Mouse (Mus musculus) heart, embryonic 15.5 days (tissue): ENCODE measurements around the gene Ets1. TPM values are rescaled to one million over a fixed set of nuclear protein-coding genes. Genes with fewer than 3 reads are reported as not detected.

Experiments
- ATAC-seq: fragments of 200-750 bp; cut with Nextera tagmentation; replicated peaks from 2 replicates; pipeline ENCODE4 v1.8.0; 2017; ENCODE audit warnings: low read depth, moderate TSS enrichment; ENCODE audit not compliant: insufficient number of reproducible peaks, insufficient read depth, low FRiP score
- H3K27ac ChIP-seq: fragments of 300-500 bp; sonication (generic); 2 replicates; pipeline ENCODE4 v1.5.1; 2015; ENCODE audit warnings: mild to moderate bottlenecking, inconsistent platforms
- H3K27me3 ChIP-seq: fragments of 300-500 bp; sonication (generic); 2 replicates; pipeline ENCODE4 v1.6.1; 2015; ENCODE audit warnings: inconsistent platforms
- H3K36me3 ChIP-seq: fragments of 300-500 bp; sonication (generic); 2 replicates; pipeline ENCODE4 v1.6.1; 2015; ENCODE audit warnings: mild to moderate bottlenecking, inconsistent platforms
- H3K4me1 ChIP-seq: fragments of 300-500 bp; sonication (generic); replicated peaks from 2 replicates; pipeline ENCODE4 v1.6.1; 2015; ENCODE audit warnings: inconsistent platforms
- H3K4me2 ChIP-seq: fragments of 300-500 bp; sonication (generic); 2 replicates; pipeline ENCODE4 v1.6.1; 2015; ENCODE audit warnings: inconsistent platforms, mild to moderate bottlenecking, moderate library complexity
- H3K4me3 ChIP-seq: fragments of 300-500 bp; sonication (generic); 2 replicates; pipeline ENCODE4 v1.5.1; 2015; ENCODE audit warnings: mild to moderate bottlenecking, inconsistent platforms
- H3K9ac ChIP-seq: fragments of 300-500 bp; sonication (generic); 2 replicates; pipeline ENCODE4 v1.6.1; 2015; ENCODE audit warnings: mild to moderate bottlenecking, inconsistent platforms
- H3K9me3 ChIP-seq: fragments of 300-500 bp; sonication (generic); replicated peaks from 2 replicates; pipeline ENCODE4 v1.6.1; 2016; ENCODE audit warnings: inconsistent platforms
- WGBS: fragments of 180-500 bp; shearing (Covaris S2); methylation state at CpG from one replicate; pipeline ENCODE4 v1.1.7; 2015; ENCODE audit warnings: mixed read lengths; 5-methylcytosine and 5-hydroxymethylcytosine counted together
- polyA plus RNA-seq: library from polyadenylated mRNA; unstranded; fragments of >200 nt; fragmentation: Nextera tagmentation; extraction: Ambion mirVana; gene quantifications from 2 replicates; pipeline ENCODE4 v1.2.1, GENCODE M21; 2015

Gene Ets1
- polyA plus RNA-seq, 1 experiment from 2014 or later = 46.3 TPM

DNA sequence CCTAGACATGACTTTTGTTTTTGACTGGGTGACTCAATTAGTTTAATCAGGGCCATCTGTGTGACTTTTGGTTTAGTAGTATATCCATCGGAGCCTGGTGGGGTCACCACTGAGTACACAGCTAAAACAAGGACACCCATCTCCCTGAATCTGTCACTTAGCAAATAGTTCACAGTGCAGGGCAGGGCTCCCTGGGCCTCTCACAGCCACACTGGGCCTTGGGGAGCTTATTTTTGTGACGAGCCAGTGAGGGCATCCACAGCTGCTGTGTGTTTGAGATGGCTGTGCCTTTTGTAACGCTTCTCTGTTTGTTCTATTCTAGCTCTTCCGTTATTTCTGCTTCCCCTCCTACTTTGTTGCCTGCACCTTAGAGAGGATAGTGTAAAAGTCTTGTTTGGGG lies 90.6 kb downstream of the Ets1 start:
- no peak overlapping the region for H3K9ac ChIP-seq
- H3K27me3 ChIP-seq = no peaks in the 10 kb centered on the region
- no peak overlapping the region for H3K4me3 ChIP-seq
- WGBS = 80% methylated on average over 4 of the region's 4 CpGs
- H3K27ac ChIP-seq = no peak overlapping the region
- H3K36me3 ChIP-seq = 0 out of 2 replicates have a peak, but pooled peaks cover 3% of the 10 kb centered on the region
- H3K4me2 ChIP-seq = no peak overlapping the region
- ATAC-seq = no peak
- H3K9me3 ChIP-seq = no peaks in the 10 kb centered on the region
- peaks cover under 1% of the 10 kb centered on the region; the same call in 1 of the 2 replicates for H3K4me1 ChIP-seq

DNA sequence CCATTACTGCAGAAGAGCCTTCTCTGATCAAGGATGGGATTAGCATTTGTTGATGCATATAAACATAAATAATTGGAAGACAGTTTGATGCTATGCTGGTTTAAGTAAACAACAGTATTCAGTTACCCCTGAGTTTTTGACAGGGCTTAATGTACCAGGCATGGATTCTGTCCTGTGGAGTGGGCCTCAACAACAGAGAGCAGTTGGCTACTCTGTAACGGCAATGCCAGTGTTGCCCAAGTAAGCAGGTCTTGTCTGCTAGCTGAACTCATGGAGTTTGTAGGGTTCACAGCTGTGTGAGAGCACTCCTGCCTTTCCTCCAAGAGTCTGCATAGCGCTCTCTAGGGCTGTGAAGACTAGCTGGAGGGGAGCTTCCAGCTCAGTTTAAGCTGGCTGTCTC lies 91.0 kb downstream of the Ets1 start:
- H3K4me1 ChIP-seq = no peaks in the 10 kb centered on the region; the same call in 1 of the 2 replicates
- H3K4me2 ChIP-seq = no peak overlapping the region
- H3K4me3 ChIP-seq = no peak overlapping the region
- H3K36me3 ChIP-seq = 0 out of 2 replicates have a peak, but pooled peaks cover 3% of the 10 kb centered on the region
- H3K27me3 ChIP-seq = no peaks in the 10 kb centered on the region
- 93% methylated on average over 2 of the region's 2 CpGs for WGBS
- H3K9me3 ChIP-seq = no peaks in the 10 kb centered on the region
- no peak overlapping the region for H3K9ac ChIP-seq
- H3K27ac ChIP-seq = no peak overlapping the region
- ATAC-seq = no peak

DNA sequence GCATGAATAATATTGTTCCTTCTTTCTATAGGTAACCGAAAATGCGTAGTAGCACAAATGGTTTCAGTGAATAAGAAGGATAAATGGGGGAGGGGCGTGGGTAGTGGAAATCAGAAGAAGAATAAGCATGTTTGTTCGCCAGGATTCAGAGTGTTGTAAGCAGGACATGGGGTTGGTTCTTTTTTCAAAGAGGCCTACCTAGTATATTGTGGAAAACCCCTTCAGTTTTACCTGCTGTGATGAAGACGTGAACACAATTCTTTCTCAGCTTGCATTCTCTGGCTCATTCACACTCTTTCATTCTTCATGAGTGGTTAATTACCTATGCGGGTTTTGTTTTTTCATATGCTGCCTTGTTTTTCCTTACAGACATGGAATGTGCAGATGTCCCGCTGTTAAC lies 92.3 kb downstream of the Ets1 start:
- Histone ChIP-seq H3K9me3 (no peaks in the 10 kb centered on the region), H3K9ac (no peak overlapping the region), H3K27ac (no peak overlapping the region), H3K4me1 (no peaks in the 10 kb centered on the region; the same call in 1 of the 2 replicates), H3K36me3 (peaks cover 13% of the 10 kb centered on the region), H3K4me3 (no peak overlapping the region), H3K27me3 (no peaks in the 10 kb centered on the region), H3K4me2 (no peak overlapping the region)
- WGBS = 82% methylated on average over 7 of the region's 7 CpGs
- ATAC-seq = no peak

DNA sequence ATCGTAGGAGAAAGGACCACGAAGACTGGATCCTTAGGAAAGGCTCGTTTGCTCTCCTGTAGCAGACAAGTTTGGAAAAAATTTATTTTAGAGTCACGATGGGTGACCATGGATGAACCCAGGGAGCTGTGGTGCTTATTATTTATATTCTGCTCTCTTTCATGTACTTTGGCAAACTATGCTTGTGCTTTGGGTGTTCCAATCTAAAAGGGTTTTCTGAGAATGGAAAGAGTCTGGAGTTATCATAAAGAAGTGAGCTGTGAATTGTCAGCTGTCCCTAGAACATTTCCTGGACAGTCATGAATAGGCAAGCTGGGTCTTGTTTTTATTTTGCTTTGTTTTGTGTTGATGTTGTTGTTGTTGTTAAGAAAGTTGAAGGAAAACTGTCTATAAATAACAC lies 92.8 kb downstream of the Ets1 start:
- Histone ChIP-seq H3K4me1 (no peaks in the 10 kb centered on the region; the same call in 1 of the 2 replicates), H3K27ac (no peak overlapping the region), H3K4me3 (no peak overlapping the region), H3K9ac (no peak overlapping the region), H3K27me3 (no peaks in the 10 kb centered on the region), H3K36me3 (peaks cover 18% of the 10 kb centered on the region), H3K9me3 (no peaks in the 10 kb centered on the region), H3K4me2 (no peak overlapping the region)
- 74% methylated on average over 4 of the region's 4 CpGs for WGBS
- ATAC-seq = no peak

DNA sequence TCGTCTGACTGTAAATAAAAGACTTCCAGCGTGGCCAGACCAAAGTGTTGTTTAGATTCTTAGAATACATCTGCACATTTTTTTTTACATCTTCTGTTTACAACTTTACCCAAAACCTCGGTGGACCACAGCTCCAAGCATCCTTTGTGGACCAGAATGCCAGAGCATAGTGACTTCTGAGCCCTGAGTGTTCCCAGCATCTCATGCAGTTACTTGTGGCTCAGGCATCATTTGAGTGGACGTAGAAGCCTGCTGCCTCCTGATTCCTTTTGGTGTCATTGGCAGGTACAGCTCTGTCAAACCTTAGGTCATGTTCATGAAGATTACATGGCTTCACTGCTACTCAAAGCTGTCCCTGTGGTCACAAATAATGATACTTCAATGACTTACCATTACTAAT lies 93.2 kb downstream of the Ets1 start:
- ATAC-seq = no peak
- WGBS = 75% methylated on average over 4 of the region's 4 CpGs
- no peak overlapping the region for H3K9ac ChIP-seq
- no peaks in the 10 kb centered on the region for H3K9me3 ChIP-seq
- H3K4me3 ChIP-seq = no peak overlapping the region
- H3K4me1 ChIP-seq = no peaks in the 10 kb centered on the region; the same call in 1 of the 2 replicates
- no peak overlapping the region for H3K27ac ChIP-seq
- peaks cover 22% of the 10 kb centered on the region for H3K36me3 ChIP-seq
- H3K27me3 ChIP-seq = no peaks in the 10 kb centered on the region
- no peak overlapping the region for H3K4me2 ChIP-seq

- Histone ChIP-seq H3K27ac (no peak overlapping the region), H3K4me1 (no peaks in the 10 kb centered on the region; the same call in 1 of the 2 replicates), H3K27me3 (no peaks in the 10 kb centered on the region), H3K9ac (no peak overlapping the region), H3K9me3 (no peaks in the 10 kb centered on the region), H3K36me3 (peaks cover 32% of the 10 kb centered on the region), H3K4me3 (no peak overlapping the region), H3K4me2 (no peak overlapping the region)
- ATAC-seq = no peak
- 80% methylated on average over 9 of the region's 9 CpGs for WGBS
Observed at GRCm38 (mm10) chr9:32730001-32730655, 94.1 kb downstream of the Ets1 start.

- WGBS = 78% methylated on average over 13 of the region's 13 CpGs
- H3K36me3 ChIP-seq = peaks cover 34% of the 10 kb centered on the region
Observed at GRCm38 (mm10) chr9:32730656-32731590, 94.9 kb downstream of the Ets1 start.

DNA sequence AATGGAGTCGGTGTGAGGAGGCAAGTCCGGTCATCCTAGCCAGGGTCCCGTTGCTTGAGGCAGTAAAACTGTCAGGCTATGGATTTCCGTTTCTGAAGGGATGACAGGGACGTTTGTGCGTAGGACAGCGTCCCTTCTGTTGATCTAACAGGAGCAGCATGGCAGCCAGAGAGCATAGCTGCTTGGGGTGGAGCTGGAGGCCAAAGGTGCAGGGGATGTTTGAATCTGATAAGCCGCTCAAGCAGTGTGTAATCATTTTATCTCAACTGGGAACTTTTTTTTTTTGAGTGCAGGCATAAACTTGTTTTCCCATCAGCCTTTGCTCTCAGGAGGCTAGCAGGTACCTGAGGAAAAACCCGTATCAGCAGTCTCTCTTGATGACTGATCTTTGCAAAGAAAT lies 95.8 kb downstream of the Ets1 start:
- Histone ChIP-seq H3K4me2 (no peak overlapping the region), H3K4me3 (no peak overlapping the region), H3K4me1 (no peaks in the 10 kb centered on the region), H3K36me3 (peaks cover 34% of the 10 kb centered on the region), H3K27ac (no peak overlapping the region), H3K9me3 (no peaks in the 10 kb centered on the region), H3K27me3 (no peaks in the 10 kb centered on the region), H3K9ac (no peak overlapping the region)
- WGBS = 56% methylated on average over 9 of the region's 9 CpGs
- ATAC-seq = no peak

More at GRCm38 (mm10) chr9:32730656-32731590, 94.9 kb downstream of the Ets1 start:
- Histone ChIP-seq H3K4me2 (no peak overlapping the region), H3K9me3 (no peaks in the 10 kb centered on the region), H3K4me1 (no peaks in the 10 kb centered on the region), H3K27me3 (no peaks in the 10 kb centered on the region), H3K4me3 (no peak overlapping the region), H3K27ac (no peak overlapping the region), H3K9ac (no peak overlapping the region)
- no peak for ATAC-seq

DNA sequence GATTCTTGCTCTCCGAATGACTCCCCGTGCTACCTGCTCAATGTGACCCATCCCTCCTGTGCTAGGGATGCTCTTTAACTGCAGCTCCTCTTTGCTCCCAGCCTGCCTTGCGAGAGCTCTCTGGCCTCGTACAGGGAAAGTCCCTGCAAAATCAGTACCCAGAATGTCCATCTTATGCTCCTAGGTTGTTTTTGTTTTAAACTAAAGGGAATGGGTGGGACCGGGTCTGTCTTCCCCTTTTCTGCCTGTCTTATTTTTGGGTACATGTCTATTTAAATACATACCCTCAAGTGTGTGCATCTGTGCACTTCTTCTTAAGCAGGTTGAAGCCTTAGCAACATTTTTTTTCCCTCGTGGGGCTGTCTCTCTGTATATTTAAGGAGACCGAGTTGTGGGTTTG lies 99.0 kb downstream of the Ets1 start:
- 88% methylated on average over 7 of the region's 7 CpGs for WGBS
- ATAC-seq = no peak
- no peaks in the 10 kb centered on the region for H3K9me3 ChIP-seq
- H3K36me3 ChIP-seq = peaks cover 36% of the 10 kb centered on the region
- no peak overlapping the region for H3K9ac ChIP-seq
- H3K4me3 ChIP-seq = no peak overlapping the region
- H3K27ac ChIP-seq = no peak overlapping the region
- H3K4me1 ChIP-seq = no peaks in the 10 kb centered on the region
- no peaks in the 10 kb centered on the region for H3K27me3 ChIP-seq
- H3K4me2 ChIP-seq = no peak overlapping the region

GRCm38 (mm10) chr9:32736051-32736450 lies 100.0 kb downstream of the Ets1 start:
- WGBS = 71% methylated on average over 9 of the region's 9 CpGs
- H3K4me3 ChIP-seq = no peak overlapping the region
- ATAC-seq = no peak

GRCm38 (mm10) chr9:32739988-32740387 lies 104.0 kb downstream of the Ets1 start:
- Histone ChIP-seq H3K9ac (no peak overlapping the region), H3K27me3 (no peaks in the 10 kb centered on the region), H3K36me3 (peaks cover 9% of the 10 kb centered on the region), H3K9me3 (no peaks in the 10 kb centered on the region), H3K4me3 (no peak overlapping the region), H3K4me2 (no peak overlapping the region), H3K4me1 (peaks cover 22% of the 10 kb centered on the region), H3K27ac (no peak overlapping the region)
- WGBS = 91% methylated on average over 4 of the region's 4 CpGs
- no peak for ATAC-seq

More at GRCm38 (mm10) chr9:32736051-32736450, 100.0 kb downstream of the Ets1 start:
- no peaks in the 10 kb centered on the region for H3K4me1 ChIP-seq
- no peaks in the 10 kb centered on the region for H3K27me3 ChIP-seq
- no peaks in the 10 kb centered on the region for H3K9me3 ChIP-seq
- H3K27ac ChIP-seq = no peak overlapping the region
- peaks cover 36% of the 10 kb centered on the region for H3K36me3 ChIP-seq
- H3K4me2 ChIP-seq = no peak overlapping the region
- H3K9ac ChIP-seq = no peak overlapping the region
